Comparison of ENCODE assay signal across 1 mouse cellular context in the genomic region with DNA sequence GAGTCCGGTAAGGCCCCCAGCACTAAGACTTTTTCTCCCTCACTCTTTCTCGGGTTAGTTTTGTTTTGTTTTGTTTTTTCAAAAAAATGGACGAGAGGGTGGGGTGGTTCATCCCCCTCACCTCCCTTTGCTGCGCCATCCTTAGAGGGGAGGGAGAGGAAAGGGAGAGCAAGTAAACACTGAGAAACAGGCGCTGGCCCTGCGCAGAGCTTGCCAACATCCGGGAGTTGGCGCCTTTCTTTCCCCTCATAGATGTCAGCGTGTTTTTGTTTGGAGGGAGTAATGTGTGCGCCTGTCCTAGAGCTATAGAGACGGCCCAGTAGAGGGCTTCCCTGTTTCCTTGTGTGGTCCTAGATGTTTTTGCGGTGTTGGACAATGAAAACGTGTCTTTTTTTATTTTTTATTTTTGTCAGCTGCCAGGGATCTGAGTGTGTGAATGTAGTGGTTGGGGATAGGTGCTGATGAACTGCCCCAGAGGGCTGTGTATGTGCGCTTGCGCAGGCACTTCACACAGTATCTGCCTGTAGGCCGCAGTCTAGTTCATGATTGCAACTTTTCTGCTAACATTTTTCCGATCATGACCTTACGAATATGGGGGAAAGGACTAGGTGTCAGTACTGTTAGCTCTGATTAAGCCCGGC.
A peak's percentile ranks its signal among the peaks of the same experiment; 100 is the strongest.
TF ChIP-seq lines count a peak whose summit lies in the region.

No protein-coding gene starts in this region.

TF ChIP-seq in CH12.LX, 34 proteins besides CTCF, POLR2A, EP300 and RAD21:
- peak; percentile 37; the same call in 1 of the 2 replicates for TF ChIP-seq MXI1 (IDR thresholded peaks at IDR 0.05; ENCODE audit: low read depth, low read length)
- TF ChIP-seq RCOR1 (conservative IDR thresholded peaks at IDR 0.05; ENCODE audit: low read depth, low read length) = no peak
- 0 out of 2 replicates have a peak, but pooled peaks have one; percentile 4 for TF ChIP-seq CHD1 (IDR thresholded peaks at IDR 0.05; ENCODE audit: low read depth, low read length)
- TF ChIP-seq NRF1 (IDR thresholded peaks at IDR 0.05; ENCODE audit: low read depth, low read length) = peak; percentile 84
- TF ChIP-seq NELFE (IDR thresholded peaks at IDR 0.05; ENCODE audit: low read depth, low read length) = peak; percentile 52; the same call in 1 of the 2 replicates
- TF ChIP-seq MAFK (IDR thresholded peaks at IDR 0.05; ENCODE audit: insufficient replicate concordance, low read length) = no peak
- 0 out of 2 replicates have a peak, but pooled peaks have one; percentile 32 for TF ChIP-seq HCFC1 (IDR thresholded peaks at IDR 0.05; ENCODE audit: low read depth, low read length)
